Mouse (Mus musculus): ENCODE results near the gene Ctf1.

DNA sequence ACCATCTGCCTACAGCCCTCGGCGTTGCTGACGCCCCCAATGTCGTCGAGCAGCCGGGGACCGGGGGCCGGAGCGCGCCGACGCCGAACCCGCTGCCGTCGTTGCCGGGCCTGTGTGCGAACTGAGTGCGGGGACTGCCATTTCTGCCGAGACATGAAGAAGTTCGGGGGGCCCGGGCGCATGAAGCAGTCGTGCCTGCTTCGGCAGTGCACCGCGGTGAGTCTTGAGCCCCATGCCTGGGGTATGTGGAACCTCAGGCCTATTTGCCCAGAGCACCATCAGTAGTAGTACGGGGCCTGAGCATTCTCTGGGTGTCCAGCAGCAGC lies 35.7 kb downstream of the Ctf1 start:
- no peak for TF ChIP-seq CTCF (IDR thresholded peaks at IDR 0.05; ENCODE audit: extremely low read depth, insufficient read length, insufficient replicate concordance, low read depth, low read length)
- TF ChIP-seq POLR2A (IDR thresholded peaks at IDR 0.05; ENCODE audit: low read depth, low read length): no peak

All from small intestine, adult 2 months (tissue).